Mouse (Mus musculus) spleen, adult 2 months (tissue): ENCODE results near the gene Ostf1. TPM values are rescaled to one million over a fixed set of nuclear protein-coding genes. Genes with fewer than 3 reads are reported as not detected.

Source experiments
- DNase-seq, 2 experiments: peaks; one replicate each; pipeline versions ENCODE4 v3.0.0 to v3.0.0-alpha.2; 2012 to 2021; ENCODE audit warnings: low spot score in 2 of 2, low read depth in 1 of 2
- H3K27ac ChIP-seq: fragments of 200-500 bp; 2 replicates; pipeline ENCODE4 v1.5.1; 2012; ENCODE audit warnings: low read length, inconsistent platforms; ENCODE audit not compliant: insufficient read depth
- H3K27me3 ChIP-seq: fragments of 200-500 bp; 2 replicates; pipeline ENCODE4 v1.6.1; 2012; ENCODE audit warnings: mild to moderate bottlenecking, moderate library complexity, low read length, inconsistent platforms; ENCODE audit not compliant: control insufficient read depth, insufficient read depth
- H3K36me3 ChIP-seq: fragments of 200-500 bp; 2 replicates; pipeline ENCODE4 v1.6.1; 2012; ENCODE audit warnings: mild to moderate bottlenecking, low read length, inconsistent platforms; ENCODE audit not compliant: control insufficient read depth, insufficient read depth
- H3K4me1 ChIP-seq: fragments of 200-500 bp; 2 replicates; pipeline ENCODE4 v1.6.1; 2011; ENCODE audit warnings: inconsistent platforms; ENCODE audit not compliant: control insufficient read depth, insufficient read depth, insufficient read length
- H3K4me3 ChIP-seq: fragments of 200-500 bp; 2 replicates; pipeline ENCODE4 v1.5.1; 2011; ENCODE audit warnings: mild to moderate bottlenecking, inconsistent platforms; ENCODE audit not compliant: insufficient read depth, insufficient read length; ENCODE audit errors: extremely low read depth
- CTCF ChIP-seq: fragments of 200-500 bp; IDR thresholded peaks from 2 replicates; pipeline ENCODE4 v1.5.1; 2011; ENCODE audit warnings: mild to moderate bottlenecking, inconsistent platforms; ENCODE audit not compliant: insufficient read depth, insufficient read length, insufficient replicate concordance; ENCODE audit errors: extremely low read depth
- POLR2A ChIP-seq: fragments of 200-500 bp; IDR thresholded peaks from 2 replicates; pipeline ENCODE4 v1.6.1; 2011; ENCODE audit warnings: low read depth, low read length, inconsistent platforms
- WGBS: fragments of 180-500 bp; shearing (Covaris S2); methylation state at CpG from one replicate; pipeline ENCODE4 v1.1.7; 2018; 5-methylcytosine and 5-hydroxymethylcytosine counted together
- polyA plus RNA-seq: library from polyadenylated mRNA; depleted of rRNA; stranded (reverse); fragments of >200 nt; gene quantifications from 2 replicates; pipeline ENCODE4 v1.2.3, GENCODE M21; 2012

Gene Ostf1
- polyA plus RNA-seq, 1 experiment, result 69.7 TPM

DNA sequence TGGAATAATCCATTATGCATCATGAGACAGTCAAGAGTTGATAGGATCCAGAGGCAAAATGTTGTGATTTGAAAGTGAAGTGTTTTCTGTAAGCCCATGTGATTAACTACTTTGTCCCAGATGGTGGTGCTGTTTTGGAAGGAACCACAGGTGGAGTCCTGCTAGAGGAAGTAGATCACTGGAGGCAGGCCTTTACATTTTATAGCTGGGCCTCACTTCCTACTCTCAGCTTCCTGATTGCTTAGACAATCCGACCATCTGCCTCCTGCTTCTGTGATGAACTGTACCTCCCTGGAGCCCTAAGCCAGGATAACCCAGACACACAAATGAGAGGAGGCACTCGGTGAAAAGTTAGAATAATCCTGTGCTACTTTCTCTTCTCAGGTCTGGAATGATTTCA is 32.3 kb upstream of the Ostf1 start:
- H3K36me3 ChIP-seq, result no peaks in the 10 kb centered on the region
- peak in 1 of 2 experiments; percentile 33 for DNase-seq
- H3K27ac ChIP-seq, result no peak overlapping the region
- H3K27me3 ChIP-seq, result no peaks in the 10 kb centered on the region
- H3K4me3 ChIP-seq, result no peak overlapping the region
- 42% methylated on average over 2 of the region's 2 CpGs for WGBS
- TF ChIP-seq CTCF (no peak), POLR2A (no peak)
- H3K4me1 ChIP-seq, result no peaks in the 10 kb centered on the region

GRCm38 (mm10) chr19:18661683-18662082 is 30.1 kb upstream of the Ostf1 start:
- Histone ChIP-seq H3K36me3 (no peaks in the 10 kb centered on the region), H3K27ac (no peak overlapping the region), H3K27me3 (no peaks in the 10 kb centered on the region), H3K4me1 (no peaks in the 10 kb centered on the region), H3K4me3 (no peak overlapping the region)
- TF ChIP-seq CTCF (no peak), POLR2A (no peak)
- 33% methylated on average over 1 of the region's 1 CpGs for WGBS
- DNase-seq, result no peak

GRCm38 (mm10) chr19:18660466-18660865 is 28.8 kb upstream of the Ostf1 start:
- no peak for DNase-seq
- WGBS, result 88% methylated on average over 3 of the region's 3 CpGs
- Histone ChIP-seq H3K4me1 (no peaks in the 10 kb centered on the region), H3K36me3 (no peaks in the 10 kb centered on the region), H3K4me3 (no peak overlapping the region), H3K27ac (no peak overlapping the region), H3K27me3 (no peaks in the 10 kb centered on the region)
- TF ChIP-seq POLR2A (no peak), CTCF (no peak)

DNA sequence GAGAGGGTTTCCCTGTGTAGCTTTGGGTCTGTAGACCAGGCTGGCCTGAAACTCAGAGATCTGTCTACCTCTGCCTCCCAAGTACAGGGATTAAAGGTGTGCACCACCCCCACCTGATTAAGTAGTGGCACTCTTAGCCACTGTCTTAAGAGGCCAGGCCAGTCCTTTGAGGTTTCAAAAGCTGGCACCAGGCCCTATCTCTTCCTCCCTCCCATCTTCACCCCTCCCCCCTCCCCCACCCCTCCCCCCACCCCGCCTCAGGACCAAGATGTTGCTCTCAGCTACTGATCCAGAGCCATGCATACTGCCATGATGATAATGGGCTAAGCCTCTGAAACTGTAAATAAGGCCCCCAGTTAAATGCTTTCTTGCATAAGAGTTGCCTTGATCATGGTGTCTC is 27.7 kb upstream of the Ostf1 start:
- Histone ChIP-seq H3K27me3 (no peaks in the 10 kb centered on the region), H3K4me1 (no peaks in the 10 kb centered on the region), H3K27ac (no peak overlapping the region), H3K36me3 (no peaks in the 10 kb centered on the region), H3K4me3 (no peak overlapping the region)
- no peak for TF ChIP-seq CTCF
- no peak for TF ChIP-seq POLR2A
- WGBS, result 60% methylated on average over 1 of the region's 1 CpGs
- no peak for DNase-seq

DNA sequence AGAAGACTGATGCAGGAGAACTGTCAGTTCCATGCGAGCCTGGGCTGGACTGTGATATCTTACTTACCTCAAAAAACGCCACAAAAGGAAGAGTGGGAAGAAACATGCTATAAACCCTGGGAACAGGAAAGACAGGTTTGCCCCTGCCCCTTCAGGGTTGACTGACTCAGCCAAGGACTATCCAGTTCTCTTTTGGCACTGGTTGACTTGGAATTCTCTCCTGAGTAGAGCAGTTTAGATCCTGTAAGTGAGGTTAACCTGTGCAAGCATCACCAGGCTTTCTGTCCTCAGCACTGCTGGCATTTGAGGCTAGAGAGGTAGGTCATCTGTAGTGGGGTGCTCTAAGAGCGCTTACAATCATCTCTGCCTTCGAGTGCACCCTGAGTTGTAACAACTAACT is 26.9 kb upstream of the Ostf1 start:
- DNase-seq, result no peak
- TF ChIP-seq CTCF (no peak), POLR2A (no peak)
- H3K36me3 ChIP-seq, result no peaks in the 10 kb centered on the region
- no peaks in the 10 kb centered on the region for H3K4me1 ChIP-seq
- no peak overlapping the region for H3K4me3 ChIP-seq
- H3K27me3 ChIP-seq, result no peaks in the 10 kb centered on the region
- no peak overlapping the region for H3K27ac ChIP-seq
- WGBS, result 88% methylated on average over 4 of the region's 4 CpGs

- Histone ChIP-seq H3K4me1 (no peaks in the 10 kb centered on the region), H3K4me3 (no peak overlapping the region), H3K27ac (no peak overlapping the region), H3K27me3 (no peaks in the 10 kb centered on the region), H3K36me3 (no peaks in the 10 kb centered on the region)
- no peak for DNase-seq
- TF ChIP-seq POLR2A (no peak), CTCF (no peak)
- 87% methylated on average over 7 of the region's 7 CpGs for WGBS
Observed at GRCm38 (mm10) chr19:18655999-18656398, 24.4 kb upstream of the Ostf1 start.

DNA sequence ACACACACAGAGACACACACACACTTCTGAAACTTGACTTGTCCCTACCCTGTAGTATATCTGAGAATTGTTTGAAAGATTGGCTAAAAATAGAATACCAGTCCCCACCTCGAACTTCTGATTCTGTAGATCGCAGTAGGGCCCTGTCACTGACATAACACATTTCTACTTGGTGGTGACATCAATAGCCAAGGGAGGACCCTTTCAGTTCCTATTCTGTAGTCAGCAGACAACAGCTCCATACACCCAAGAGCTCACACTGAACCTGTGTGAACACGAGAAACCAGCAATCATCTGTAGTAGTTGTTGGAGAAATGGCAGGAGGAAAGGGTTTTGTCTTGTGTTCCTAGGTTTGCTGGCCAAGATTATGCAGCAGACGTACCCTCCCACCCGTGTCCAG is 23.4 kb upstream of the Ostf1 start:
- WGBS, result 61% methylated on average over 5 of the region's 5 CpGs
- no peaks in the 10 kb centered on the region for H3K4me1 ChIP-seq
- no peaks in the 10 kb centered on the region for H3K27me3 ChIP-seq
- TF ChIP-seq POLR2A, result no peak
- TF ChIP-seq CTCF, result no peak
- DNase-seq, result no peak
- no peaks in the 10 kb centered on the region for H3K36me3 ChIP-seq
- no peak overlapping the region for H3K4me3 ChIP-seq
- no peak overlapping the region for H3K27ac ChIP-seq
